Mouse (Mus musculus) embryonic facial prominence, embryonic 13.5 days (tissue): ENCODE data around the gene Shb. TPM values are rescaled to one million over a fixed set of nuclear protein-coding genes. Genes with fewer than 3 reads are reported as not detected.
A peak's percentile ranks its signal among the peaks of the same experiment; 100 is the strongest.

Experiments
- ATAC-seq: fragments of 200-750 bp; cut with Nextera tagmentation; 2 replicates; pipeline ENCODE4 v1.8.0; 2017; ENCODE audit warnings: low read depth; ENCODE audit not compliant: insufficient number of reproducible peaks, insufficient read depth, low FRiP score, low TSS enrichment
- H3K27ac ChIP-seq: fragments of 300-500 bp; sonication (generic); 2 replicates; pipeline ENCODE4 v1.5.1; 2015; ENCODE audit warnings: moderate library complexity, mild to moderate bottlenecking, inconsistent platforms
- H3K27me3 ChIP-seq: fragments of 300-500 bp; sonication (generic); 2 replicates; pipeline ENCODE4 v1.6.1; 2015; ENCODE audit warnings: mild to moderate bottlenecking, inconsistent platforms
- H3K36me3 ChIP-seq: fragments of 300-500 bp; sonication (generic); 2 replicates; pipeline ENCODE4 v1.6.1; 2015; ENCODE audit warnings: mild to moderate bottlenecking, inconsistent platforms
- H3K4me1 ChIP-seq: fragments of 300-500 bp; sonication (generic); 2 replicates; pipeline ENCODE4 v1.6.1; 2015; ENCODE audit warnings: inconsistent platforms
- H3K4me2 ChIP-seq: fragments of 300-500 bp; sonication (generic); 2 replicates; pipeline ENCODE4 v1.6.1; 2015; ENCODE audit warnings: moderate library complexity, mild to moderate bottlenecking, inconsistent platforms
- H3K4me3 ChIP-seq: fragments of 300-500 bp; sonication (generic); 2 replicates; pipeline ENCODE4 v1.5.1; 2015; ENCODE audit warnings: mild to moderate bottlenecking, inconsistent platforms
- H3K9ac ChIP-seq: fragments of 300-500 bp; sonication (generic); 2 replicates; pipeline ENCODE4 v1.6.1; 2015; ENCODE audit warnings: mild to moderate bottlenecking, inconsistent platforms
- H3K9me3 ChIP-seq: fragments of 300-500 bp; sonication (generic); 2 replicates; pipeline ENCODE4 v1.6.1; 2016; ENCODE audit warnings: inconsistent platforms
- WGBS: fragments of 180-500 bp; shearing (Covaris S2); methylation state at CpG from one replicate; pipeline ENCODE4 v1.1.7; 2015; ENCODE audit warnings: mixed read lengths; 5-methylcytosine and 5-hydroxymethylcytosine counted together
- polyA plus RNA-seq: library from polyadenylated mRNA; unstranded; fragments of >200 nt; fragmentation: Nextera tagmentation; extraction: Ambion mirVana; gene quantifications from 2 replicates; pipeline ENCODE4 v1.2.1, GENCODE M21; 2015

The Shb gene
- polyA plus RNA-seq, 1 experiment from 2014 or later, result 3.8 TPM

- Histone ChIP-seq H3K9me3 (no peaks in the 10 kb centered on the region), H3K27ac (no peak overlapping the region), H3K4me2 (no peak overlapping the region), H3K36me3 (no peaks in the 10 kb centered on the region), H3K27me3 (no peaks in the 10 kb centered on the region), H3K4me3 (no peak overlapping the region), H3K9ac (no peak overlapping the region), H3K4me1 (peaks cover 67% of the 10 kb centered on the region)
- ATAC-seq, result no peak
- 75% methylated on average over 9 of the region's 9 CpGs for WGBS
Measured at GRCm38 (mm10) chr4:45502002-45502401, 30.3 kb downstream of the Shb start.

- no peak overlapping the region for H3K4me3 ChIP-seq
- no peaks in the 10 kb centered on the region for H3K9me3 ChIP-seq
- no peaks in the 10 kb centered on the region for H3K27me3 ChIP-seq
- no peak for ATAC-seq
- peaks cover 63% of the 10 kb centered on the region for H3K4me1 ChIP-seq
- H3K36me3 ChIP-seq, result no peaks in the 10 kb centered on the region
- 73% methylated on average over 8 of the region's 8 CpGs for WGBS
- no peak overlapping the region for H3K4me2 ChIP-seq
- H3K27ac ChIP-seq, result no peak overlapping the region
- no peak overlapping the region for H3K9ac ChIP-seq
Measured at GRCm38 (mm10) chr4:45500381-45500780, 31.9 kb downstream of the Shb start.

GRCm38 (mm10) chr4:45499556-45499955, 32.7 kb downstream of the Shb start:
- ATAC-seq, result no peak
- peaks cover 71% of the 10 kb centered on the region for H3K4me1 ChIP-seq
- H3K4me2 ChIP-seq, result no peak overlapping the region
- H3K27ac ChIP-seq, result no peak overlapping the region
- WGBS, result 38% methylated on average over 10 of the region's 10 CpGs
- no peak overlapping the region for H3K4me3 ChIP-seq
- no peaks in the 10 kb centered on the region for H3K27me3 ChIP-seq
- H3K36me3 ChIP-seq, result no peaks in the 10 kb centered on the region
- H3K9me3 ChIP-seq, result no peaks in the 10 kb centered on the region
- no peak overlapping the region for H3K9ac ChIP-seq

- no peak for ATAC-seq
- Histone ChIP-seq H3K27me3 (no peaks in the 10 kb centered on the region), H3K4me1 (peaks cover 72% of the 10 kb centered on the region), H3K36me3 (no peaks in the 10 kb centered on the region), H3K9me3 (no peaks in the 10 kb centered on the region), H3K4me3 (no peak overlapping the region), H3K4me2 (no peak overlapping the region), H3K27ac (no peak overlapping the region), H3K9ac (no peak overlapping the region)
- WGBS, result 33% methylated on average over 6 of the region's 6 CpGs
Measured at GRCm38 (mm10) chr4:45499081-45499480, 33.2 kb downstream of the Shb start.

- Histone ChIP-seq H3K9ac (no peak overlapping the region), H3K27me3 (no peaks in the 10 kb centered on the region; the same call in 1 of the 2 replicates), H3K4me2 (no peak overlapping the region), H3K36me3 (no peaks in the 10 kb centered on the region), H3K27ac (no peak overlapping the region), H3K9me3 (no peaks in the 10 kb centered on the region), H3K4me3 (no peak overlapping the region), H3K4me1 (peaks cover 73% of the 10 kb centered on the region)
- WGBS, result 46% methylated on average over 5 of the region's 5 CpGs
- ATAC-seq, result no peak
Measured at GRCm38 (mm10) chr4:45498345-45498744, 33.9 kb downstream of the Shb start.

GRCm38 (mm10) chr4:45497282-45497681, 35.0 kb downstream of the Shb start:
- Histone ChIP-seq H3K4me3 (no peak overlapping the region), H3K27me3 (no peaks in the 10 kb centered on the region; the same call in 1 of the 2 replicates), H3K27ac (no peak overlapping the region), H3K4me1 (peaks cover 82% of the 10 kb centered on the region), H3K4me2 (no peak overlapping the region), H3K9ac (no peak overlapping the region), H3K9me3 (no peaks in the 10 kb centered on the region), H3K36me3 (no peaks in the 10 kb centered on the region)
- 86% methylated on average over 6 of the region's 6 CpGs for WGBS
- ATAC-seq, result no peak

GRCm38 (mm10) chr4:45495531-45496201, 36.6 kb downstream of the Shb start:
- Histone ChIP-seq H3K4me2 (0 out of 2 replicates have a peak overlapping the region, but pooled peaks have one; percentile 7), H3K9ac (no peak overlapping the region; the same call in 1 of the 2 replicates), H3K4me3 (no peak overlapping the region), H3K27ac (0 out of 2 replicates have a peak overlapping the region, but pooled peaks have one; percentile 33), H3K9me3 (no peaks in the 10 kb centered on the region), H3K4me1 (peaks cover 92% of the 10 kb centered on the region), H3K36me3 (no peaks in the 10 kb centered on the region), H3K27me3 (no peaks in the 10 kb centered on the region; the same call in 1 of the 2 replicates)
- ATAC-seq, result no peak
- 43% methylated on average over 8 of the region's 8 CpGs for WGBS

GRCm38 (mm10) chr4:45493786-45494400, 38.4 kb downstream of the Shb start:
- Histone ChIP-seq H3K9me3 (no peaks in the 10 kb centered on the region), H3K4me1 (peaks cover 92% of the 10 kb centered on the region), H3K4me2 (peak overlapping the region; percentile 3; the same call in 1 of the 2 replicates), H3K27me3 (no peaks in the 10 kb centered on the region; the same call in 1 of the 2 replicates), H3K36me3 (no peaks in the 10 kb centered on the region), H3K9ac (0 out of 2 replicates have a peak overlapping the region, but pooled peaks have one; percentile 36), H3K4me3 (no peak overlapping the region), H3K27ac (peak overlapping the region; percentile 72; the same call in 1 of the 2 replicates)
- no peak for ATAC-seq
- WGBS, result 34% methylated on average over 6 of the region's 6 CpGs

GRCm38 (mm10) chr4:45493118-45493517, 39.2 kb downstream of the Shb start:
- 14% methylated on average over 7 of the region's 7 CpGs for WGBS
- no peaks in the 10 kb centered on the region; the same call in 1 of the 2 replicates for H3K27me3 ChIP-seq
- no peak for ATAC-seq
- H3K4me2 ChIP-seq, result peak overlapping the region; percentile 25
- H3K27ac ChIP-seq, result peak overlapping the region; percentile 72
- no peaks in the 10 kb centered on the region for H3K9me3 ChIP-seq
- peaks cover 91% of the 10 kb centered on the region for H3K4me1 ChIP-seq
- H3K36me3 ChIP-seq, result peaks cover 4% of the 10 kb centered on the region; the same call in 1 of the 2 replicates
- no peak overlapping the region for H3K9ac ChIP-seq
- H3K4me3 ChIP-seq, result no peak overlapping the region

GRCm38 (mm10) chr4:45492681-45493081, 39.6 kb downstream of the Shb start:
- Histone ChIP-seq H3K4me1 (peaks cover 90% of the 10 kb centered on the region), H3K27ac (peak overlapping the region; percentile 72), H3K27me3 (no peaks in the 10 kb centered on the region; the same call in 1 of the 2 replicates), H3K36me3 (peaks cover 5% of the 10 kb centered on the region; the same call in 1 of the 2 replicates), H3K4me3 (no peak overlapping the region), H3K9me3 (no peaks in the 10 kb centered on the region), H3K9ac (no peak overlapping the region), H3K4me2 (peak overlapping the region; percentile 25)
- WGBS, result 8% methylated on average over 5 of the region's 5 CpGs
- no peak for ATAC-seq

GRCm38 (mm10) chr4:45491685-45492601, 40.3 kb downstream of the Shb start:
- Histone ChIP-seq H3K27ac (peak overlapping the region; percentile 72), H3K4me2 (peak overlapping the region; percentile 9; the same call in 1 of the 2 replicates)

More at GRCm38 (mm10) chr4:45491685-45492601, 40.3 kb downstream of the Shb start:
- Histone ChIP-seq H3K9me3 (no peaks in the 10 kb centered on the region), H3K27me3 (no peaks in the 10 kb centered on the region; the same call in 1 of the 2 replicates), H3K4me1 (peaks cover 87% of the 10 kb centered on the region), H3K36me3 (peaks cover 12% of the 10 kb centered on the region), H3K9ac (no peak overlapping the region), H3K4me3 (no peak overlapping the region)
- WGBS, result 31% methylated on average over 16 of the region's 16 CpGs
- no peak for ATAC-seq
